Comparison of ENCODE assay signal across 8 mouse cellular contexts in genomic region chr4:22392777-22393473, GRCm38 (mm10). TPM values are rescaled to one million over a fixed set of nuclear protein-coding genes. Genes with fewer than 3 reads are reported as not detected.
A peak's percentile ranks its signal among the peaks of the same experiment; 100 is the strongest.
DNase-seq lines count a peak whose midpoint lies in the region; ATAC-seq and TF ChIP-seq lines count a peak whose summit lies in the region.

No protein-coding gene starts in this region.

- H3K27me3 ChIP-seq in midbrain, embryonic 13.5 days: no peaks in the 10 kb centered on the region
- H3K27me3 ChIP-seq in midbrain, embryonic 11.5 days (ENCODE audit: control insufficient read depth, insufficient read depth, low read length): no peaks in the 10 kb centered on the region
- no peaks in the 10 kb centered on the region for H3K27me3 ChIP-seq in midbrain, embryonic 15.5 days (replicated peaks)
- H3K27me3 ChIP-seq in limb, embryonic 10.5 days (ENCODE audit: low read depth, poor library complexity, severe bottlenecking): no peaks in the 10 kb centered on the region

- H3K36me3 ChIP-seq in midbrain, embryonic 13.5 days: peaks cover 3% of the 10 kb centered on the region; the same call in 1 of the 2 replicates
- no peaks in the 10 kb centered on the region for H3K36me3 ChIP-seq in midbrain, embryonic 11.5 days (ENCODE audit: control insufficient read depth, insufficient read depth, low read length)
- H3K36me3 ChIP-seq in midbrain, embryonic 15.5 days (replicated peaks): no peaks in the 10 kb centered on the region
- H3K36me3 ChIP-seq in limb, embryonic 10.5 days: 0 out of 2 replicates have a peak, but pooled peaks cover 2% of the 10 kb centered on the region

- ATAC-seq in midbrain, embryonic 13.5 days: peak; percentile 51; the same call in 1 of the 2 replicates
- ATAC-seq in midbrain, embryonic 11.5 days (ENCODE audit: low FRiP score): no peak
- peak; percentile 64 for ATAC-seq in granulocyte monocyte progenitor cell, adult 5-6 weeks (replicated peaks; ENCODE audit: poor library complexity, severe bottlenecking)
- peak; percentile 83 for ATAC-seq in midbrain, embryonic 15.5 days (replicated peaks)
- ATAC-seq in erythroblast, adult 5-6 weeks (replicated peaks; ENCODE audit: low FRiP score, poor library complexity, severe bottlenecking): no peak

- 0 out of 2 replicates have a peak overlapping the region, but pooled peaks have one; percentile 14 for H3K9ac ChIP-seq in midbrain, embryonic 13.5 days (replicated peaks)
- H3K9ac ChIP-seq in midbrain, embryonic 11.5 days (ENCODE audit: low read length): no peak overlapping the region
- H3K9ac ChIP-seq in midbrain, embryonic 15.5 days: no peak overlapping the region

- DNase-seq in midbrain, embryonic 11.5 days (ENCODE audit: low spot score, missing footprints): no peak
- DNase-seq in brain, embryonic 14.5 days (ENCODE audit: low read depth): peak; percentile 62
- DNase-seq in limb, embryonic 10.5 days (ENCODE audit: low spot score): no peak
- no peak for DNase-seq in adipocyte (ENCODE audit: low spot score)

- no peak overlapping the region for H3K4me2 ChIP-seq in midbrain, embryonic 13.5 days (replicated peaks)
- no peak overlapping the region for H3K4me2 ChIP-seq in midbrain, embryonic 11.5 days
- H3K4me2 ChIP-seq in midbrain, embryonic 15.5 days: no peak overlapping the region; the same call in 1 of the 2 replicates

- H3K4me1 ChIP-seq in midbrain, embryonic 13.5 days (replicated peaks): peaks cover 17% of the 10 kb centered on the region
- H3K4me1 ChIP-seq in midbrain, embryonic 11.5 days (ENCODE audit: control insufficient read depth, insufficient read depth, low read length): no peaks in the 10 kb centered on the region; the same call in 1 of the 2 replicates
- peaks cover 6% of the 10 kb centered on the region for H3K4me1 ChIP-seq in midbrain, embryonic 15.5 days
- no peaks in the 10 kb centered on the region for H3K4me1 ChIP-seq in limb, embryonic 10.5 days

- no peak for TF ChIP-seq POLR2A in brain, embryonic 14.5 days (IDR thresholded peaks at IDR 0.05; ENCODE audit: borderline replicate concordance, extremely low read depth, insufficient read depth, insufficient read length, poor library complexity, severe bottlenecking)

- H3K27ac ChIP-seq in midbrain, embryonic 13.5 days: peak overlapping the region; percentile 53; the same call in 1 of the 2 replicates
- no peak overlapping the region for H3K27ac ChIP-seq in midbrain, embryonic 11.5 days (ENCODE audit: low read depth, low read length)
- 0 out of 2 replicates have a peak overlapping the region, but pooled peaks have one; percentile 30 for H3K27ac ChIP-seq in midbrain, embryonic 15.5 days
- no peak overlapping the region for H3K27ac ChIP-seq in limb, embryonic 10.5 days

- H3K4me3 ChIP-seq in midbrain, embryonic 13.5 days (replicated peaks): no peak overlapping the region
- H3K4me3 ChIP-seq in midbrain, embryonic 11.5 days (ENCODE audit: low read depth, low read length): no peak overlapping the region
- H3K4me3 ChIP-seq in midbrain, embryonic 15.5 days: no peak overlapping the region
- H3K4me3 ChIP-seq in limb, embryonic 10.5 days: no peak overlapping the region

- TF ChIP-seq CTCF in brain, embryonic 14.5 days (IDR thresholded peaks at IDR 0.05; ENCODE audit: borderline replicate concordance, extremely low read depth, insufficient read depth, insufficient read length): no peak

- H3K9me3 ChIP-seq in midbrain, embryonic 13.5 days: no peaks in the 10 kb centered on the region
- no peaks in the 10 kb centered on the region for H3K9me3 ChIP-seq in midbrain, embryonic 11.5 days (ENCODE audit: control insufficient read depth, low read length)
- H3K9me3 ChIP-seq in midbrain, embryonic 15.5 days: no peaks in the 10 kb centered on the region
- no peaks in the 10 kb centered on the region for H3K9me3 ChIP-seq in limb, embryonic 10.5 days (replicated peaks)

- WGBS in midbrain, embryonic 13.5 days: 57% methylated on average over 13 of the region's 13 CpGs
- 76% methylated on average over 13 of the region's 13 CpGs for WGBS in midbrain, embryonic 11.5 days
- 46% methylated on average over 13 of the region's 13 CpGs for WGBS in midbrain, embryonic 15.5 days
- 87% methylated on average over 13 of the region's 13 CpGs for WGBS in limb, embryonic 10.5 days

RNA-seq across cellular contexts. Expression of gene Fbxl4, which starts 35.6 kb away (rescaled TPM):
- 12.7 and 13.9 TPM in 2 replicates for polyA plus RNA-seq in midbrain, embryonic 13.5 days (2015; fragmentation: Nextera tagmentation; extraction: Ambion mirVana)
- 10.1 and 11.0 TPM in 2 replicates for polyA plus RNA-seq in midbrain, embryonic 11.5 days (2014; fragmentation: Nextera tagmentation; extraction: Ambion mirVana)
- 14.6 and 17.1 TPM in 2 replicates for polyA plus RNA-seq in brain, embryonic 14.5 days (2012; rRNA removed)
- 6.0 and 10.6 TPM in 2 replicates for total RNA-seq in granulocyte monocyte progenitor cell, adult 5-6 weeks (2014; fragmentation: Nextera tagmentation)
- total RNA-seq in granulocyte monocyte progenitor cell, adult 5-6 weeks (2017): 6.6 and 7.5 TPM in 2 replicates
- polyA plus RNA-seq in midbrain, embryonic 15.5 days (2015; fragmentation: Nextera tagmentation; extraction: Ambion mirVana): 14.0 and 15.5 TPM in 2 replicates
- polyA plus RNA-seq in limb, embryonic 10.5 days (2016; fragmentation: Nextera tagmentation; extraction: Ambion mirVana): 5.8 and 7.0 TPM in 2 replicates
- total RNA-seq in erythroblast, adult 5-6 weeks (2015; ENCODE audit: low replicate concordance): 0.63 and 0.96 TPM in 2 replicates
- 2.0 and 2.8 TPM in 2 replicates for total RNA-seq in erythroblast, adult 5-6 weeks (2017; ENCODE audit: low replicate concordance)

Comparison
In these comparisons a context has a peak if more than half of its experiments do, and no peak if none do; other contexts are left out.
1. ATAC-seq: peak in midbrain, embryonic 13.5 days (single experiment), granulocyte monocyte progenitor cell, adult 5-6 weeks (single experiment) and midbrain, embryonic 15.5 days (single experiment); none in midbrain, embryonic 11.5 days (single experiment) and erythroblast, adult 5-6 weeks (single experiment).
2. H3K27ac ChIP-seq: peak in midbrain, embryonic 13.5 days (single experiment) and midbrain, embryonic 15.5 days (single experiment); none in midbrain, embryonic 11.5 days (single experiment) and limb, embryonic 10.5 days (single experiment).